Mouse (Mus musculus) left cerebral cortex, postnatal 4 days (tissue): ENCODE results near the gene Atxn2. TPM values are rescaled to one million over a fixed set of nuclear protein-coding genes. Genes with fewer than 3 reads are reported as not detected.

ENCODE experiments used
- DNase-seq: peaks from one replicate; pipeline ENCODE4 v3.0.0-alpha.2; 2022
- intact Hi-C: fragments of 180-260 bp; cut with DNase I; formaldehyde crosslinking; loops from one replicate; pipeline ENCODE4 v1.15.1; 2025
- total RNA-seq, 2 experiments: library from RNA; stranded (reverse); gene quantifications; 2 replicates each; pipeline ENCODE4 v1.2.3; 2021

Gene Atxn2
- total RNA-seq, 2 experiments from 2014 or later, result 250 to 271 TPM

DNA sequence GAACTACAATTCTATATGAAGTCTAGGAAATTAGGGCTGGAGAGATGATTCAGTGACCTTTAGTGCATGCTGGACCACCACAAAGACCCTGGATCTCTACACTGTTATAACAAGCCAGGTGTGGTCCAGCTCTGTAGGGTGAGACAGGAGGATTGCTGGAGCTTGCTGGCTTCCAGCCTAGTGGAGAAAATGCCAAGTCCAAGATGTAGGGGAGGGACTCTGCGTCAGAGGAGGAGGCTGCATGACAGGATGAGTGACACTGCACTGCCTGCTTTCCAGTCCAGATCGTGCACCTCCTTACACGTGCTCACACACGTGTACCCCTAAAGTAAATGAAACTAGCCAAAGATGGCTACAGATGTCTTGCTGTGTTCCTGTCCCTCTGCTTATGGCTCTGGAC is 48.8 kb downstream of the Atxn2 start:
- intact Hi-C loops, result no loop called here

GRCm38 (mm10) chr5:121761459-121761858 is 50.3 kb downstream of the Atxn2 start:
- DNase-seq, result peak; percentile 12
- intact Hi-C loops, result no loop called here

More for the DNA sequence above, 48.8 kb downstream of the Atxn2 start:
- peak; percentile 17 for DNase-seq

DNA sequence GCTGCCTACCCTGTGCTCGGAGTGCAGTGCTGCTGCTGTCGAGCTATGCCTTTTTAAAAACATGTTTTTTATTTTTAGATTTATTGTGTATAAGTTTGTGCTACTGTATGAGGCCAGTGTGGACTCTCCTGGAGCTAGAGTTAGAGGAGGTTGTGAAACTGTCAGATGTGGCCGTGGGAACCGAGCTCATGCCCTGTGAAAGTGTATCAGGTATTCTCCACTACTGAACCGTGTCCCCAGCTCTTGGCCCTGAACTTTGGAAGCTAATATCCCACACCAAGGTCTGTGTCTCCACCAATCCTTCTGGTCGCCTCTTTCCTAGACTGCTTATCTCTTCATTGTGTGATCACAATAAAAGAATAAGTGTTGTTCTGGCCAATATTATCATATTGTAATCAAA is 51.8 kb downstream of the Atxn2 start:
- intact Hi-C loops, result no loop called here

DNA sequence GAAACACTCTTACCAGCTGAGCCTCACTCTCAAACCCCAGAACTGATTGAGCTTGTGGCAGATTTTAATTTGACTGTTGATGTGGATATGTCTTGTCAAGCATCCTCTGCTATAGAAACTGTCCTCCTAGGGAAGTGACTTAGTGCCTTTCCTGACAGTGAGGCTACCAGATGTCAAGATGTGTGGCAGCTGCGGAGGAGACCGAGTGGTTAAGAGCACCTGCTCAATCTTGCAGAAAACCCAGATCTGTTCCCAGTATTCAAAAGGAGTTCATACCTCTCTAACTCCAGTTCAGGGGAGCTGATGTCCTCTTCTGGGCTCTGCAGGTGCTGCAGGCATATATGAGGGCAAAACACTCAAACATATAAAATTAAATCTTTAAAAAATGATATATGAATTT is 53.9 kb downstream of the Atxn2 start:
- no peak for DNase-seq
- intact Hi-C loops, result no loop called here

More for the DNA sequence above, 51.8 kb downstream of the Atxn2 start:
- DNase-seq, result no peak

DNA sequence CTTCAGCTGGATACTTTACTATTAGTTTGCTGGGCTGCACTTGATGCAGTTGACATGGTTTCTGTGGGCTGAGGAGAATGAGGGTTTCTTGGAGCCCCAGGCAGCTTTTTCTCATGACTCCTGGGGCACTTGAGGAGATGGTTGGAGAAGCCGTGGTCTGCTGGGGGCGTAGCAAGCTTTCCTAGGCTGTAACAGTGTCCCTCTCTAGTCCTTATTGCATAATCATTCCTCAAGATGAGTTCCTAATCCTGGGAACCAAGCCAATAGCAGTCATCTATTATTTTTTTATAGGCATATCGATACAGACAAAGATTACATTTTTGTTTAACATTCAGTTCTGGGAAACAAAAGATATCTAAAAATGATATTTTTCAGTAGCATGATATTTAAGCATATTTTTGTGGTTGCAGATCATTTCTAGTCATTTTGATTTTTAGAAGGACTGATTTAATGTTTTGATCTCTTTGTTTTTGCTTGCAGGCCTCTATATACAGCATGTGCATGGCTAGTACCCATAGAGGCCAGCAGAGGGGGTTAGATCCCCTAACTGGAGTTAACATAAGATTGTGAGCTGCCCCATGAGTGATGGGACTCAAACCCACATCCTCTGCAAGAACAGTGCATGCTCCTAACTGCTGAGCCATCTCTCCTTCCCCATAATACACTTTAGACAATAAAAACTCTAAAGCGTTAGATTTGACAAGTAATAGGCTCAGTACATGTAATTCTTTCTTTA is 55.1 kb downstream of the Atxn2 start:
- DNase-seq, result no peak
- intact Hi-C loops, result no loop called here

- intact Hi-C loops, result no loop called here
- DNase-seq, result no peak
Observed at GRCm38 (mm10) chr5:121767564-121767963, 56.4 kb downstream of the Atxn2 start.

DNA sequence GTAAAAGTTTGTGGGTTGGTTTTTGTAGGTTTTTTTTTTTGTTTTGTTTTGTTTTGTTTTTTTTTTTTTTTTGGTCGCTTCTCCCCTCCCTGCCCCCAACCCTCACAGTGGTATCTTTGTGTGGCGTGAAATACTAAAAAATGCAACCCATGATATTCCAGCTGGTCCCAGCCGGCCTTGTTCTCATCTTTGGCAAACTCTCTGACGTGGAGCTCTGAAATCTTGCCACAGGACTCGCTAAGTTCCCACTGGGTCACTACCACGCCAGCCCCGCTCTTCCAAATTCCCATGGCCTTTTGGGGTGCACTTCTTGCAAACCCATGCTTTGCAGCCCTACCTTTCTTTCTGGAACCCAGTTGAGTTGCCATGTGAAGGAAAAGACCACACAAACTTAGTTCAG is 58.7 kb downstream of the Atxn2 start:
- intact Hi-C loops, result no loop called here
- peak; percentile 6 for DNase-seq

- intact Hi-C loops, result no loop called here
- DNase-seq, result no peak
Observed at GRCm38 (mm10) chr5:121771611-121772010, 60.5 kb downstream of the Atxn2 start.

GRCm38 (mm10) chr5:121778485-121779119 is 67.5 kb downstream of the Atxn2 start:
- intact Hi-C loops, result no loop called here
- peak; percentile 24 for DNase-seq

DNA sequence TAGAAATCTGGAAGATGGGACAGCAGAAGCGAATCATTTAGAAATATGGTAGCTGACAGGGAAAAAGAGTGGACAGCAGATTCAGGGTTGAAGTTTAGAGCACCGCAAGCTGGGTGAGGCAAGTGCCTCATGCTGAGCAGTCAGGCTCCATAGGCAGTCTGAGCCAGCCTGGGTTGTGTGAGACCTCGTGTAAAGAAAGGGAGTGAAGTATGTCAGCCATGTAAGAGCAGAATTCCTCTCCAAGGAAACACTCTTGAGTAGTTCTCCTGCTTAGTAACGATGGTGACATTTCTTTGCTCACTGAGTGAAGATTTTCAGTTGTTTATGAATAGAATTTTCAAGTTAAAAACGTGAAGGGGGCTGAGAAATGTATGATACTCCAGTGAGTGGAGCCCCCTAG is 69.0 kb downstream of the Atxn2 start:
- DNase-seq, result no peak
- intact Hi-C loops, result no loop called here

DNA sequence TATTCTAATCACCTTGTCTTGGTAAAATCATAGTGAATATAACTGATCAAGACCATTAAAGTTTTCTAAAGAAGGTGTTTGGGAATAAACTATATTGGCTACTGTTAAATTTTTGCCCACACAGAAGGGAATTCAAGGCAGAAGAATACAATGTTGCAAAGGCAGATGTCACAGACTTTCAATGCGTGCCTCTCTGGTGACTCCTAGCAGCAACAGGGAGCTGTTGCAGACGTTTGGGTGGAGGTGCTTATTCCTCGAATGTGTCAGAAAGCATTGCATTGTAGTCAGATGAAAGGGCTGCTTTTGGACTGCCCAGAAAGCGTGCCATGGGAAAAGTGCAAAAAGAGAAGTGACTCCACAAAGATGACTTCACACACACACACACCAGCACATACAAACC is 71.3 kb downstream of the Atxn2 start:
- intact Hi-C loops, result no loop called here
- DNase-seq, result no peak

- intact Hi-C loops, result no loop called here
- peak; percentile 43 for DNase-seq
Observed at GRCm38 (mm10) chr5:121783862-121784500, 72.8 kb downstream of the Atxn2 start.

- no peak for DNase-seq
- intact Hi-C loops, result no loop called here
Observed at GRCm38 (mm10) chr5:121791026-121791425, 79.9 kb downstream of the Atxn2 start.

GRCm38 (mm10) chr5:121795800-121796199 is 84.7 kb downstream of the Atxn2 start:
- no peak for DNase-seq

GRCm38 (mm10) chr5:121798447-121798846 is 87.3 kb downstream of the Atxn2 start:
- intact Hi-C loops, result no loop called here
- DNase-seq, result no peak

More at GRCm38 (mm10) chr5:121795800-121796199, 84.7 kb downstream of the Atxn2 start:
- intact Hi-C loops, result no loop called here

- no peak for DNase-seq
- intact Hi-C loops, result no loop called here
Observed at GRCm38 (mm10) chr5:121807186-121807585, 96.0 kb downstream of the Atxn2 start.

GRCm38 (mm10) chr5:121808202-121808601 is 97.1 kb downstream of the Atxn2 start:
- intact Hi-C loops, result no loop called here
- no peak for DNase-seq

DNA sequence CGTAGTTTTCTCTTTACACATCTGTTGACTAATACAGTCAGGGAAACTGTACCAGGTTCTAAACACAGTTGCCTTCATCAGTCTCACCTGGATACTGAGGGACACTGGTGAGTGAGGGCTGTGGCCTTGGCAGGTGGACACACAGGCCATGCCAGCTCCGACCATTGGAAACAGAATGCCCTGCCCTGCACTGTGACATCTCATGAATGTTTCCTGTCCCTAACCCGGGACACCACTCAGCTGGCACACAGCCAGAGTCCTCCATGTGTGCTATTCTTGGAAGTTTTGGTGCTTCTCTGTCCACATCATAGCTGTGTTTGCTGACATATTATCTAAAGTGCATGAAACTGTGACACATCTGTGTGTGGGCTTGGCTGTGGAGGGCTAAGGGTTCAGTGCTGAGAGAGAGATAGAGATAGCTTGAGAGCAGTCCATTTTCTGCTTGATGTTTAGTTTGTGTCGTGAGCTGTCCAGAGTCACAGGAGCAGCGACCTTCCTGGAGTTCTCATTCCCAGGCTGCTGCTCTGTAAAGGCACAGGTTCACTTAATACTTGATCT is 98.6 kb downstream of the Atxn2 start:
- DNase-seq, result no peak
- intact Hi-C loops, result no loop called here

DNA sequence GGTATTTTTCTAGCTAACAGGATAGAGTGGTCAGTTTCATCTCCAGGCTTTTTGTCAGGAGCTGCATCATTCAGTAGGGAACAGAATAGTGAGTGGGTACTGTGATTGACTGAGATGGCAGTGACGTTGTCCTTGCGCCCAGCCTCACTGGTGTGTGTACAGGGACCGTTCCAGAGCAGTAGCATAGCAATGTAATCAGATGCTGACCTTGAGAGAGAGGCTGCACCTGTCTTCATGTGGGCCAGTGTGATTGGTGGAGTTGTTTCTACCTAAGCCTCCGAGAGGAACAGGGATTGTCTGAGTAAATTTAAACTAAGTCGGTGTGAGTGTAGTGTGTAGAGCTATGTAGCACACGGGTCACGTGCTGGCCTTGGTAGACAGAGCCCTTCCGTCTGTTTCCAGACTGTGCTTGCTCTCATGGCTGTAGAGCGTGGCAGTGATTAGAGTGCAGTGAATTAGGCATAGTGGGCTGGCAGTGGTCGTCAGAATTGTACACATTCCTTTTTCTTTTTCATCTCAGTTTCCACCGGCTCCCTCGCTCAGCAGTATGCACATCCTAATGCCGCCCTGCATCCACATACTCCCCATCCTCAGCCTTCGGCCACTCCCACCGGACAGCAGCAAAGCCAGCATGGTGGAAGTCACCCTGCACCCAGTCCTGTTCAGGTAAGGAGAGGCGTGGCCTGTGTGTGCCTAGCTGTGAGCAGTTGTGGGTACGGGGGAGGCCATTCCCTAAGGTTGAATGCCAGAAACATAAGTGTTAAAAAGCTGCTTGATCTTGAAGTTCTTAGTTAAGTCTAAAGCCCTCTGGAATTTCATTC is 99.4 kb downstream of the Atxn2 start:
- DNase-seq, result no peak

GRCm38 (mm10) chr5:121811485-121811931 is 100.4 kb downstream of the Atxn2 start:
- DNase-seq, result no peak
- intact Hi-C loops, result no loop called here

More for the DNA sequence above, 99.4 kb downstream of the Atxn2 start:
- intact Hi-C loops, result no loop called here
